Mouse (Mus musculus) forebrain, embryonic 16.5 days (tissue): ENCODE measurements around the gene Ezh2. TPM values are rescaled to one million over a fixed set of nuclear protein-coding genes. Genes with fewer than 3 reads are reported as not detected.
"Not testable (repeated sequence)": the region's sequence is repeated elsewhere in the genome, so short reads cannot be mapped to it uniquely, and the experiment has no call there.

Experiments used
- ATAC-seq: fragments of 200-750 bp; cut with Nextera tagmentation; 2 replicates; pipeline ENCODE4 v1.8.0; 2017; ENCODE audit warnings: mild to moderate bottlenecking, moderate library complexity
- H3K27ac ChIP-seq: fragments of 300-500 bp; sonication (generic); 2 replicates; pipeline ENCODE4 v1.5.1; 2014; ENCODE audit warnings: low read length, control low read depth
- H3K27me3 ChIP-seq: fragments of 300-500 bp; sonication (generic); replicated peaks from 2 replicates; pipeline ENCODE4 v1.6.1; 2014; ENCODE audit warnings: low read length; ENCODE audit not compliant: control insufficient read depth, insufficient read depth
- H3K36me3 ChIP-seq: fragments of 300-500 bp; sonication (generic); 2 replicates; pipeline ENCODE4 v1.6.1; 2014; ENCODE audit not compliant: control insufficient read depth, insufficient read depth
- H3K4me1 ChIP-seq: fragments of 300-500 bp; sonication (generic); replicated peaks from 2 replicates; pipeline ENCODE4 v1.6.1; 2014; ENCODE audit warnings: low read length; ENCODE audit not compliant: control insufficient read depth, insufficient read depth
- H3K4me2 ChIP-seq: fragments of 300-500 bp; sonication (generic); 2 replicates; pipeline ENCODE4 v1.6.1; 2014; ENCODE audit warnings: mild to moderate bottlenecking, low read length, control low read depth
- H3K4me3 ChIP-seq: fragments of 300-500 bp; sonication (generic); replicated peaks from 2 replicates; pipeline ENCODE4 v1.5.1; 2014; ENCODE audit warnings: mild to moderate bottlenecking, low read length, control low read depth
- H3K9ac ChIP-seq: fragments of 300-500 bp; sonication (generic); replicated peaks from 2 replicates; pipeline ENCODE4 v1.6.1; 2014; ENCODE audit warnings: low read depth, low read length, control low read depth
- H3K9me3 ChIP-seq: fragments of 300-500 bp; sonication (generic); 2 replicates; pipeline ENCODE4 v1.6.1; 2016; ENCODE audit warnings: low read length; ENCODE audit not compliant: control insufficient read depth
- WGBS: fragments of 180-500 bp; shearing (Covaris S2); extraction: QIAGEN DNeasy Blood & Tissue Kit; methylation state at CpG from one replicate; pipeline ENCODE4 v1.1.7; 2014; 5-methylcytosine and 5-hydroxymethylcytosine counted together
- polyA plus RNA-seq: library from polyadenylated mRNA; unstranded; fragments of >200 nt; fragmentation: Nextera tagmentation; extraction: Ambion mirVana; gene quantifications from 2 replicates; pipeline ENCODE4 v1.2.1, GENCODE M21; 2015

Gene Ezh2
- polyA plus RNA-seq, 1 experiment from 2014 or later = 144 TPM

DNA sequence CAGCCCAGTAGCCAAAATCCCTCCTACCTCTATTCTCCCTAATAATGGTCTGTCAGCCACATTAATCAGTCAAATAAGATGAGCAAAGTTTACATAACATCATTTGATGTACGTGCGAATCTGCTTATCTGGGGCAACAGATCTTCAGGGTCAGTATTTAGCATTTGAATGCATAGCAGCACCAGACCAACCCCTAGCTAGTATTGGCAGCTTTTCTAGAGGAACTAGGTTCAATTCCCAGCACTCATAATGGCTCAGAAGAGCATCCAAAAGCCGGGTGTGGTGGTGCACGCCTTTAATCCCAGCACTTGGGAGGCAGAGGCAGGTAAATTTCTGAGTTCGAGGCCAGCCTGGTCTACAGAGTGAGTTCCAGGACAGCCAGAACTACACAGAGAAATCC, 13.2 kb upstream of the Ezh2 start:
- not testable (repeated sequence) for H3K27me3 ChIP-seq

DNA sequence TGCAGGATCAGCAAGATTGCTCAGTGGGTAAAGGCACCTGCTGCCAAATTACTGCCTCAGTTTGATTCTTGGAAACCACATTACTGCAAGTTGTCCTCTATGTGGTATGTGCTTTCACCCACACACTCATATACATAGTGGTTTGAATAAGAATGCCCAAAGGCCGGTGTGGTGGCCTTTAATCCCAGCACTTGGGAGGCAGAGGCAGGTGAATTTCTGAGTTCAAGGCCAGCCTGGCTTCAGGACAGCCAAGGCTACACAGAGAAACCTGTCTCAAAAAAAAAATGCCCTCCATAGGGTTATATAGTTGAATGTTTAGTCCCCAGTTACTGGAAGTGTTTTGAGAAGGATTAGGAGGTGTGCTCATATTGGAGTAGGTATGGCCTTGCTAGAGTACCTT, 6.8 kb upstream of the Ezh2 start:
- Histone ChIP-seq H3K4me1 (no peaks in the 10 kb centered on the region), H3K27ac (no peak overlapping the region), H3K9me3 (no peaks in the 10 kb centered on the region), H3K9ac (no peak overlapping the region), H3K27me3 (no peaks in the 10 kb centered on the region), H3K4me3 (no peak overlapping the region), H3K36me3 (no peaks in the 10 kb centered on the region), H3K4me2 (no peak overlapping the region)
- WGBS = 78% methylated on average over 1 of the region's 1 CpGs
- ATAC-seq = no peak

More for the DNA sequence above, 13.2 kb upstream of the Ezh2 start:
- 63% methylated on average over 5 of the region's 5 CpGs for WGBS
- H3K9ac ChIP-seq, ATAC-seq, H3K36me3 ChIP-seq, H3K4me2 ChIP-seq, H3K27ac ChIP-seq, H3K4me1 ChIP-seq, H3K4me3 ChIP-seq, H3K9me3 ChIP-seq: not testable (repeated sequence)

DNA sequence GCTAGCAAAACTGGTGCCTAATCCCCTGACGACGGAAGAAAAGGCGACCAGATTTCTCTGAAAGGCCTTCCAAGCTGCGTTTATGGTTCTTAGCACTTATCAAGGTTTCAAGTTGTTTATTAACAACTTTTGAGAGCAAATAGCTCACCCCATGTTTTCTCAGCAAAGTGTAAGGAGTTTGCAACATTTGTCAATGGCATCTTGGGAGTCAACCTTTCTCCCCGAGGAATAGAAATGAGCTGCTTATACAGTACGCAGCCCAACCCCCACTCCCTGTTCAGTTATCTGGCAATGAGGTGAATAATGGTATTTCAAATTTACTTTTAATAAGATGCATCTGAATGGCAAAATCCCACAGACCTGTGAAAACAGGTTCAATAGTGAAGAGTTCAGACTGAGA, 555 bp upstream of the Ezh2 start:
- Histone ChIP-seq H3K27me3 (no peaks in the 10 kb centered on the region), H3K27ac (peak overlapping the region; percentile 99), H3K4me2 (peak overlapping the region; percentile 69), H3K9me3 (no peaks in the 10 kb centered on the region), H3K36me3 (no peaks in the 10 kb centered on the region), H3K4me3 (peak overlapping the region; percentile 99), H3K9ac (peak overlapping the region; percentile 91), H3K4me1 (peaks cover 11% of the 10 kb centered on the region)
- ATAC-seq = no peak
- under 1% methylated on average over 6 of the region's 6 CpGs for WGBS

GRCm38 (mm10) chr6:47594141-47594835, 853 bp downstream of the Ezh2 start:
- peak overlapping the region; percentile 99 for H3K27ac ChIP-seq
- peak; percentile 66 for ATAC-seq
- WGBS = under 1% methylated on average over 61 of the region's 74 CpGs
- H3K4me2 ChIP-seq = peak overlapping the region; percentile 80
- H3K27me3 ChIP-seq = no peaks in the 10 kb centered on the region
- H3K4me1 ChIP-seq = peaks cover 15% of the 10 kb centered on the region
- no peaks in the 10 kb centered on the region for H3K36me3 ChIP-seq
- no peaks in the 10 kb centered on the region for H3K9me3 ChIP-seq
- H3K9ac ChIP-seq = peak overlapping the region; percentile 99
- H3K4me3 ChIP-seq = peak overlapping the region; percentile 99

DNA sequence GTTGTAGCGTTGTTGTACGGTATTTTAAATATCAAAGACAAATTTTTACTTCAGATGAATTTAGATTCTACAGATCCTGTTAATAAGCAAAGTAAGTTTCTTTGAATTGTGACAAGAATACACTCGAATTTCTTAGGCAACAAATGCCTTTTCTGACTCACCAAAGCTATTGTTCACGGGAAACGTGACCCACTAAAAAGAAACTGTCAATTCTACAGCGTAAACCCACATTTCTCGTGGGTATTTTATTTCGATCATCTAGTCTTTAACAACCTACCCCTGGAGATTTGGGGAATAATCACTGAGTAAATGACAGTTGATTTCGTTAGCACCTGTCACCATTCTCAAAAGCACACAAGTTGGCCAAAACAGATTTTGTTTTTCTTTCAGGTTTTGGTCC, 1.6 kb downstream of the Ezh2 start:
- no peak for ATAC-seq
- no peaks in the 10 kb centered on the region for H3K27me3 ChIP-seq
- peaks cover 17% of the 10 kb centered on the region for H3K4me1 ChIP-seq
- no peaks in the 10 kb centered on the region for H3K36me3 ChIP-seq
- H3K9me3 ChIP-seq = no peaks in the 10 kb centered on the region
- H3K9ac ChIP-seq = peak overlapping the region; percentile 99
- WGBS = 3% methylated on average over 9 of the region's 9 CpGs
- H3K27ac ChIP-seq = peak overlapping the region; percentile 99
- peak overlapping the region; percentile 99 for H3K4me3 ChIP-seq
- H3K4me2 ChIP-seq = peak overlapping the region; percentile 80

GRCm38 (mm10) chr6:47587332-47587731, 7.8 kb downstream of the Ezh2 start:
- not testable (repeated sequence) for H3K4me2 ChIP-seq, H3K27ac ChIP-seq, H3K4me3 ChIP-seq, H3K9ac ChIP-seq, H3K27me3 ChIP-seq, ATAC-seq, H3K9me3 ChIP-seq, H3K36me3 ChIP-seq
- WGBS = 100% methylated on average over 2 of the region's 2 CpGs
- H3K4me1 ChIP-seq = peaks cover 10% of the 10 kb centered on the region

GRCm38 (mm10) chr6:47572887-47573286, 22.3 kb downstream of the Ezh2 start:
- ATAC-seq = no peak
- Histone ChIP-seq H3K27ac (no peak overlapping the region), H3K4me1 (no peaks in the 10 kb centered on the region), H3K9ac (no peak overlapping the region), H3K4me2 (no peak overlapping the region), H3K36me3 (peaks cover 26% of the 10 kb centered on the region), H3K4me3 (no peak overlapping the region), H3K27me3 (no peaks in the 10 kb centered on the region), H3K9me3 (no peaks in the 10 kb centered on the region)
- 94% methylated on average over 2 of the region's 2 CpGs for WGBS

DNA sequence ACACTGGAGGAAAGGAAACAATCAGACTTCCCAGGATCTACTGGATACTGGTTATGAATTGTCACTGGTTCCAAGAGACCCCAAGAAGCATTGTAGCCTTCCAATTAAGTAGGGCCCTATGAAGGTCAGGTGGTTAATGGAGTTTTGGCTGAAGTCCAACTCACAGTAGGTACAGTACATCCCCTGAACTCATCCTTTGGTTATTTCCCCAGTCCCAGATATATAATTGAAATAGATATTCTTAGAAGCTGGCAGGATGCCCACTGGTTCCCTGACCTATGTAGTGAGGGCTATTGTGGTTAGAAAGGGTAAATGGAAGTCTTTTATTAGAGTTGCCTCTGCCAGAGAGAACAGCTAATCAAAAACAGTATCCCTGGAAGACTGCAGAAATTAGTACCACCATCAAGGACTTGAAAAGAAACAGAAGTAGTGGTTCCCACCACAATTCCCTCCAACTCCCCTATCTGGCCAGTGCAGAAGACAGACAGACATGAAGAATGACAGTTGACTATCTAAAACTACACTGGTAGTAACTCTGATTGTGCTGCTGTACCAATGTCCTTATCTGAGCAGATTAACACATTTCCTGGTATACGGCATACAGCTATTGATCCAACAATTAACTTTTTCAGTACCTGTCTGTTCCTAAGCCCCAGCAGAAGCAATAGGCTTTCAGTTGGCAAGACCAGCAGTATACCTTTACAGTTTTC, 29.7 kb downstream of the Ezh2 start:
- Histone ChIP-seq H3K9ac (no peak overlapping the region), H3K27me3 (no peaks in the 10 kb centered on the region), H3K4me2 (no peak overlapping the region), H3K9me3 (no peaks in the 10 kb centered on the region), H3K4me1 (no peaks in the 10 kb centered on the region; the same call in 1 of the 2 replicates), H3K36me3 (peaks cover 33% of the 10 kb centered on the region), H3K27ac (no peak overlapping the region; the same call in 1 of the 2 replicates), H3K4me3 (no peak overlapping the region)
- 89% methylated on average over 1 of the region's 1 CpGs for WGBS
- ATAC-seq = no peak

DNA sequence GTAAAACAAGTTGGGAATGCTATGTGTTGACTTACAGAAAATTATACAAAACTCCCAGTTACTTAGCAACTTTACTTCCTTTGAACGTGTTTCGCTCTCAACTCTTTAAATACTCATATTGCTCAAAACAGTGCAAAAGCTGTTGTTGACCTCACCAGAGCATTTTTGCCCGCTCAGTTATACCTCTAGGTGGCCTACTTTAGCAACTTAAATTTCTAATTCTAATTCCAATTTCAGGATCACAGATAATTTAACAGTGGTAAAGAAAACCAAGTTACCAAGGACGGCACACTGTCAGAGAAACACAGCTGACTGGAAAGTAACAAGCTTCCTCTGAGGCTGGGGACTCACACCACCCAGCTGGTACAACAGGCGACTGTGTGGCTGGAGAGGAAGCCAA, 33.7 kb downstream of the Ezh2 start:
- WGBS = 78% methylated on average over 5 of the region's 5 CpGs
- Histone ChIP-seq H3K4me1 (no peaks in the 10 kb centered on the region; the same call in 1 of the 2 replicates), H3K9ac (no peak overlapping the region), H3K27me3 (no peaks in the 10 kb centered on the region), H3K36me3 (peaks cover 17% of the 10 kb centered on the region), H3K4me3 (no peak overlapping the region), H3K27ac (no peak overlapping the region), H3K9me3 (no peaks in the 10 kb centered on the region), H3K4me2 (no peak overlapping the region)
- no peak for ATAC-seq
